Mouse (Mus musculus) liver, embryonic 12.5 days (tissue): ENCODE measurements around the gene Sos1. TPM values are rescaled to one million over a fixed set of nuclear protein-coding genes. Genes with fewer than 3 reads are reported as not detected.

Source experiments
- ATAC-seq: fragments of 200-750 bp; cut with Nextera tagmentation; 2 replicates; pipeline ENCODE4 v1.8.0; 2017; ENCODE audit warnings: moderate number of reproducible peaks, mild to moderate bottlenecking, moderate library complexity
- H3K27ac ChIP-seq: fragments of 300-500 bp; sonication (generic); 2 replicates; pipeline ENCODE4 v1.5.1; 2016; ENCODE audit warnings: mild to moderate bottlenecking
- H3K27me3 ChIP-seq: fragments of 300-500 bp; sonication (generic); replicated peaks from 2 replicates; pipeline ENCODE4 v1.6.1; 2016; ENCODE audit warnings: mild to moderate bottlenecking, moderate library complexity
- H3K36me3 ChIP-seq: fragments of 300-500 bp; sonication (generic); 2 replicates; pipeline ENCODE4 v1.6.1; 2016; ENCODE audit warnings: mild to moderate bottlenecking, moderate library complexity
- H3K4me1 ChIP-seq: fragments of 300-500 bp; sonication (generic); 2 replicates; pipeline ENCODE4 v1.6.1; 2016
- H3K4me2 ChIP-seq: fragments of 300-500 bp; sonication (generic); 2 replicates; pipeline ENCODE4 v1.6.1; 2016; ENCODE audit warnings: mild to moderate bottlenecking, moderate library complexity
- H3K4me3 ChIP-seq: fragments of 300-500 bp; sonication (generic); 2 replicates; pipeline ENCODE4 v1.5.1; 2016; ENCODE audit warnings: mild to moderate bottlenecking, moderate library complexity
- H3K9ac ChIP-seq: fragments of 300-500 bp; sonication (generic); 2 replicates; pipeline ENCODE4 v1.6.1; 2016; ENCODE audit warnings: mild to moderate bottlenecking, moderate library complexity
- H3K9me3 ChIP-seq: fragments of 300-500 bp; sonication (generic); replicated peaks from 2 replicates; pipeline ENCODE4 v1.6.1; 2016; ENCODE audit warnings: mild to moderate bottlenecking, moderate library complexity
- WGBS: fragments of 180-500 bp; shearing (Covaris S2); methylation state at CpG from one replicate; pipeline ENCODE4 v1.1.7; 2016; ENCODE audit not compliant: insufficient replicate concordance; 5-methylcytosine and 5-hydroxymethylcytosine counted together
- polyA plus RNA-seq: library from polyadenylated mRNA; unstranded; fragments of >200 nt; fragmentation: Nextera tagmentation; extraction: Ambion mirVana; gene quantifications from 2 replicates; pipeline ENCODE4 v1.2.1, GENCODE M21; 2016

Gene Sos1
- polyA plus RNA-seq, result 2.6 and 2.9 TPM in 2 replicates

DNA sequence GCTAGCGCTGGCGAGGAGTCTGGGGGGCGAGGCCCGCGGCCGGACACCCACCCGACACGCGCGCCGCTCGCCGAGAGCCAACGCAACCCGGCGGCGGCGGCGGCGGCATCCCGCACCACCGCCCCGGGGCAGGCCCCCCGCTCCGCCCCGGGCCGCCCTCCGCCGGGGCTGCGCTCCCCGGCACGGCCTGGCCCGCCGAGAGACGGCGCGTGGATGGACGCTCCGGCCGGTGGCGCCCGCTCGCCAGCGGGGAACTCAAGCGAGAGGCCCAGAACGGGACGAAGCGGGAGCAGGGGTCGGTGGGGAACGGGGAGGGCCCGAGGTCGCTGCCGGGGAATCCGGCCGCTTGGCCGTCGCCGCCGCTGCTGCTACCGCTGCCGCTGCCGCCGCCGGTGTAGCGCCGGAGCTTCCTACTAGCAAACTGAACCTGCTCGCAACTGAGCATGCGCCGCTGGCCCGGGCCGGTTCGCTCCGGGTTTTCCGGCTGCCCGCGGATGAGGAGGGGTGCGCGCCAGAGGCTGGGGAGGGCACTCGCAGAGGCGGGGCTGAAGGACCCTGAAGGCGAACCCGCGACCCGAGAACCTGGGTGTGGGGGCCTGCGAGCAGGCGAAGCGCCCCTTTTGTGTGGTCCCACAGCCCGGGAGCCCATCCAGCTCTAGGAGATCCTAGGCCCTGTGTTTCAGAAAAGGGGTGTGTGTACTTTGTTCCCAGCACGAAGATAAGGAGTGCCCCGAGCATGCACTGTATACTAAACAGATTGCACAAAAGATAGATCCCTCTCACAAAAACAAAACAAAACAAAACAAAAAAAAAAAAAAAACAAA, at the start of gene Sos1:
TSS of gene Sos1 (minus strand) at position 423 of the 824 bp plus-strand sequence.
- Histone ChIP-seq H3K9ac (peak within 1 kb of the TSS; percentile 92), H3K4me3 (peak within 1 kb of the TSS; percentile 97), H3K4me1 (peaks cover 56% of the 10 kb centered on the region), H3K36me3 (peaks cover 8% of the 10 kb centered on the region; the same call in 1 of the 2 replicates), H3K4me2 (peak within 1 kb of the TSS; percentile 88), H3K27ac (peak within 1 kb of the TSS; percentile 94), H3K9me3 (no peaks in the 10 kb centered on the region), H3K27me3 (no peaks in the 10 kb centered on the region)
- under 1% methylated on average over 81 of the region's 90 CpGs for WGBS
- ATAC-seq, result peak; percentile 83

DNA sequence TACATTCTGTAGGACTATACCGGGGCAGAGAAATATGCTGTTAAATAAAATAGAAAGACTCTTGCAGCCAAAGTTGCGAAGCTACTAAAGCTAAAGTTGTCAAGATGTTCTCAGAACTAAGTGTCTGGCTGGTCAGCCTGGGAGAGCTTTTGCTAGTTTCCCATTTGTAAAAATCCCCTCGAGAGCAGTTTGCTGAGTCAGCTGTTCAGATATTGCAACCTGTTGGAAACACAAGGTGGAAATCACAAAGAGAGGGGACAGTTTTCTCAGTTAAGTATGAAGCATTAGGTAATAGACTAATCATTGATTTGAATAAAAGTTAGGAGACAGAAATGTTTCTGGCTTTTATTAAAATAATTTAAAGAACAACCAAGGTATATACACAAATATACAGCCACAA, 43.0 kb upstream of the Sos1 start:
- 72% methylated on average over 3 of the region's 3 CpGs for WGBS
- H3K4me3 ChIP-seq, result no peak overlapping the region

GRCm38 (mm10) chr17:80522229-80522556, 41.9 kb upstream of the Sos1 start:
- Histone ChIP-seq H3K4me2 (no peak overlapping the region), H3K4me3 (no peak overlapping the region), H3K27me3 (peaks cover 10% of the 10 kb centered on the region; the same call in 1 of the 2 replicates), H3K9ac (no peak overlapping the region), H3K4me1 (peaks cover 3% of the 10 kb centered on the region; the same call in 1 of the 2 replicates), H3K36me3 (no peaks in the 10 kb centered on the region), H3K27ac (no peak overlapping the region), H3K9me3 (no peaks in the 10 kb centered on the region)
- WGBS, result 62% methylated on average over 7 of the region's 7 CpGs
- ATAC-seq, result no peak

More for the DNA sequence above, 43.0 kb upstream of the Sos1 start:
- Histone ChIP-seq H3K9ac (no peak overlapping the region), H3K27ac (no peak overlapping the region), H3K4me1 (no peaks in the 10 kb centered on the region), H3K36me3 (no peaks in the 10 kb centered on the region), H3K4me2 (no peak overlapping the region), H3K9me3 (no peaks in the 10 kb centered on the region), H3K27me3 (peaks cover 10% of the 10 kb centered on the region; the same call in 1 of the 2 replicates)
- no peak for ATAC-seq

DNA sequence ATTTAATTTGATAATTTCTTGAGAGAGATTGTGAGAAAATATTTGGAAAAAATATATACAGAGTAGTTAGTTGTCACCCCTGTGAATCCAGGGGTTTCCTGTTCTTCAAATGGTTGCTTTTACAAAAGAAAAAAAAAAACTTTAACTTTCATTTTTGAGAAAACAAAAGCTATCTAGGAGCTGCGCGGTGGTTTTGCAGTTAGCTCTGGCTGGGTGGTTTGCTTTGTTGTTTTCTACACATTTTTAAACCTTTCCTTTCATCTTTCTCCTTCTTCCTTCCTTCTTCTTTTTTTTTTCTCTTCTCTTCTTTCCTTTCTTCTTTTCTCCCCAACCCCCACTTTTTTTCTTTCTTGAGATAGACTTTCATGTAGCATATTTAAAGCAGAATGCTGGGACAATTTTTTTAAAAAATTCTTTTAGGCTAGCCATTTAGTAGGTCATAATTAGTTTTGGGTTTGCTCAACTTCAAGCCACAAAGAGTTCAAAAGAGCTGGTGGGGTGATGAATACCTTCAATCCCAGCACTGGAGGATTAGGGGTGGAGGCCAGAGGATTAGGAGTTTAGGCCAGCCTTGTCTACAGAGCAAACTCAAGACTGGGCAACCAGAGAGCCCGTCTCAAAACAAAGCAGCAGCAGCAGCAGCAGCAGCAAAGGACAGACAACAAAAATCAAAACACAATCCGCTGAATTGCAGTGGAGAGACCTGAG, 41.4 kb upstream of the Sos1 start:
- H3K9me3 ChIP-seq, result no peaks in the 10 kb centered on the region
- ATAC-seq, result no peak
- no peak overlapping the region for H3K4me2 ChIP-seq
- no peak overlapping the region for H3K27ac ChIP-seq
- WGBS, result 55% methylated on average over 4 of the region's 4 CpGs
- H3K4me1 ChIP-seq, result peaks cover 6% of the 10 kb centered on the region; the same call in 1 of the 2 replicates
- no peak overlapping the region for H3K9ac ChIP-seq
- H3K36me3 ChIP-seq, result no peaks in the 10 kb centered on the region
- no peak overlapping the region for H3K4me3 ChIP-seq
- H3K27me3 ChIP-seq, result peaks cover 10% of the 10 kb centered on the region; the same call in 1 of the 2 replicates

GRCm38 (mm10) chr17:80520537-80520936, 40.3 kb upstream of the Sos1 start:
- no peaks in the 10 kb centered on the region for H3K36me3 ChIP-seq
- H3K4me1 ChIP-seq, result peaks cover 9% of the 10 kb centered on the region; the same call in 1 of the 2 replicates
- H3K9ac ChIP-seq, result no peak overlapping the region
- no peak overlapping the region for H3K27ac ChIP-seq
- no peak for ATAC-seq
- H3K4me2 ChIP-seq, result no peak overlapping the region
- 73% methylated on average over 8 of the region's 8 CpGs for WGBS
- peaks cover 5% of the 10 kb centered on the region; the same call in 1 of the 2 replicates for H3K27me3 ChIP-seq
- no peak overlapping the region for H3K4me3 ChIP-seq
- H3K9me3 ChIP-seq, result no peaks in the 10 kb centered on the region

DNA sequence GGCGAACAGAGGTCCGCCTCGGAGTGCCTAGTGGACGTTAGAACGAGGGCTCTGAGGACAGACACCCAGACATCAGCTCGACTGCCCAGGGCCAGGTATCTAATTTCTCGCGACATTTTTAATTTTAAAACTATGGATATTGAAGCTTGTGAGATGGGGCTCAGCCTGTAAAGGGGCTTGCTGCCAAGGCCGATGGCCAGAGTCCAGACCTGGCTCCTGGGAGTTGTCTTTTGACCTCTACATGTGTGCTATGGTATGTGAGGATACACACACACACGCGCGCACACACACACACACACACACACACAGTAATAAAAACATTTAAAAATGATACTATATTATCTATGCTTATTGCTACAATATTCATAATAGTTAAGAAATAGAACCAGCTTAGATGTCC, 38.6 kb upstream of the Sos1 start:
- no peaks in the 10 kb centered on the region for H3K9me3 ChIP-seq

DNA sequence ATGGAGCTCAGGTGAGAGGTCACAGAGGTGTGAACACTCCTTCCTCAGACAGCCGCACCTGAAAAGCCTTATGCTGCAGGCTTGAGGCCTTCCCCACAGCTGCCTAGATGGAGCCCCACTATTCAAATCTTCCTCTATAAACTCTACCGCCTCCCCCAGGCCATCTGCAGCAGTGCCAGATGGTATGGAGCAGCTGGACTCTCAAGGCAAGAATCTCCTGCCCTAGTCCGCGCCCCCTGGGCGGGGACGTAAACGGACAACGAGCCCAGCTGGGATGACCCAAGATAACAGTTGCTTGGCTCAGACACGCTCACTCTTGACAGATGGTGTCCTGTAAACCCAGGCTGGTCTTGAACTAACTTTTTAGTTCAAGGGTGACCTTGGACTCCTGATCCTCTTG, 37.0 kb upstream of the Sos1 start:
- H3K4me1 ChIP-seq, result peaks cover 30% of the 10 kb centered on the region
- ATAC-seq, result 0 out of 2 replicates have a peak, but pooled peaks have one; percentile 27
- WGBS, result 43% methylated on average over 9 of the region's 9 CpGs
- H3K4me2 ChIP-seq, result no peak overlapping the region
- no peaks in the 10 kb centered on the region for H3K36me3 ChIP-seq
- H3K9me3 ChIP-seq, result no peaks in the 10 kb centered on the region
- no peak overlapping the region for H3K4me3 ChIP-seq
- H3K27ac ChIP-seq, result no peak overlapping the region
- H3K9ac ChIP-seq, result no peak overlapping the region
- H3K27me3 ChIP-seq, result no peaks in the 10 kb centered on the region

More for the DNA sequence above, 38.6 kb upstream of the Sos1 start:
- no peak overlapping the region for H3K4me3 ChIP-seq
- H3K9ac ChIP-seq, result no peak overlapping the region
- no peaks in the 10 kb centered on the region for H3K36me3 ChIP-seq
- H3K4me2 ChIP-seq, result no peak overlapping the region
- H3K27ac ChIP-seq, result no peak overlapping the region
- no peak for ATAC-seq
- 82% methylated on average over 12 of the region's 12 CpGs for WGBS
- peaks cover 21% of the 10 kb centered on the region for H3K4me1 ChIP-seq
- H3K27me3 ChIP-seq, result no peaks in the 10 kb centered on the region

DNA sequence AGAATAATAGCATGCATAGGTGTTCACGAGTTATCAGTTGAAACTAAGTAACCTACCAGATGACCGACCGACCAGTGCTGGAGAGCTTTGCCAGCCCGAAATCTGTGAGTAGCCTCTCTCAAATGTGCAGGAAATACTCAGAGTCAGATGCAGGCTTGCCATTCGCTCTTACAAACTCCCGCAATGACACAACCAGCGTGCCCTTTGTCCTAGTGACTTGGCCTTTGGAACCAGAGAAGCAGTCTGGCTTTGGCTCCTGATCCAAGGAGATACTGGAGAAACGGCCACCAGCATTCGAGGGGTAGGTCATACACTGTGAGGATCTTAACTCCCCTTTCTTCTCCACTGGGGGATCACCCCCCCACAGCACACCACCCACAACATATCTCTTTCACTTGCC, 35.7 kb upstream of the Sos1 start:
- no peak for ATAC-seq
- no peaks in the 10 kb centered on the region for H3K9me3 ChIP-seq
- no peaks in the 10 kb centered on the region for H3K27me3 ChIP-seq
- 77% methylated on average over 9 of the region's 9 CpGs for WGBS
- peaks cover 30% of the 10 kb centered on the region for H3K4me1 ChIP-seq
- H3K36me3 ChIP-seq, result no peaks in the 10 kb centered on the region
- no peak overlapping the region for H3K4me2 ChIP-seq
- H3K27ac ChIP-seq, result no peak overlapping the region
- no peak overlapping the region for H3K9ac ChIP-seq
- no peak overlapping the region for H3K4me3 ChIP-seq

DNA sequence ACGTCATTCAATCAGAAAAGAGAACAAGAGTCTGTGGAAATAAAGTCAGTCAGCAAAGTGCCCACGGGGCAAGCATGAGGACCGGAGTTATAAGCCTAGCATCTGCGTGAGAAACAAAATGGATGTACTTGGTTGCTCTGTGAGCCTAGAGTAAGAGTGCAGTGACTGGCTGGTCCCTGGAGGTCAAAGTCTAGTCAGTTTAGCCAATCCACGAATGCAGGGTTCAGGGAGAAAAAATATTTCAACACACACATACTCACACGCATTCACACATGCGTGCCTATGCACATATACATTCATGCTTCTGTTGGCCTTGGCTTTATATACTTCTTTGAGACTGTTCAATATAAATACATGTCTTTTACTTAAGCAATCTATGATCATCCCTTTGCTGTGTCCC, 35.3 kb upstream of the Sos1 start:
- H3K36me3 ChIP-seq, result no peaks in the 10 kb centered on the region
- ATAC-seq, result no peak
- H3K27ac ChIP-seq, result no peak overlapping the region
- H3K4me3 ChIP-seq, result no peak overlapping the region
- H3K9ac ChIP-seq, result no peak overlapping the region
- H3K9me3 ChIP-seq, result no peaks in the 10 kb centered on the region
- 83% methylated on average over 7 of the region's 7 CpGs for WGBS
- peaks cover 30% of the 10 kb centered on the region for H3K4me1 ChIP-seq
- no peak overlapping the region for H3K4me2 ChIP-seq
- no peaks in the 10 kb centered on the region for H3K27me3 ChIP-seq

GRCm38 (mm10) chr17:80513766-80514165, 33.5 kb upstream of the Sos1 start:
- Histone ChIP-seq H3K9ac (no peak overlapping the region), H3K27me3 (no peaks in the 10 kb centered on the region), H3K27ac (no peak overlapping the region), H3K9me3 (no peaks in the 10 kb centered on the region), H3K4me2 (peak overlapping the region; percentile 32), H3K4me3 (no peak overlapping the region), H3K4me1 (peaks cover 33% of the 10 kb centered on the region), H3K36me3 (no peaks in the 10 kb centered on the region)
- peak; percentile 65 for ATAC-seq
- 17% methylated on average over 8 of the region's 8 CpGs for whole genome bisulfite sequencing

DNA sequence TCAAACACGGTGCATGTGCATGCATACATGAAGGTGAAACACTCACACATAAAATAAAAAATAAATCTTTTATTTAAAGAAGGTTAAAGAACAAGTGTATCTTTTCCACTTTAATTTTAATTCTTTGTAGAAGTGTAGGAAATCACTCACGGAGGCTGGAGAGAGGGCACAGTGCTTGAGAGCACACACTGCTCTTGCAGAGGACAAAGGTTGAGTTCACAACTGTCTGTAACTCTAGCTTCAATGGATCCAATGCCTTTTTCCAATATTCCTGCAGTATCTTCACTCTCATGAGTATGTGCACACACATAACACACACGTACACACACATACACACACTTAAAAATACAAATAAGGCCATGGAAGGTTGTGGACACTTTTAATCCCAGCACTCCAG, 30.2 kb upstream of the Sos1 start:
- Histone ChIP-seq H3K27me3 (no peaks in the 10 kb centered on the region), H3K36me3 (no peaks in the 10 kb centered on the region), H3K9ac (no peak overlapping the region), H3K4me2 (no peak overlapping the region), H3K27ac (no peak overlapping the region), H3K4me3 (no peak overlapping the region), H3K4me1 (peaks cover 24% of the 10 kb centered on the region), H3K9me3 (no peaks in the 10 kb centered on the region)
- ATAC-seq, result no peak
- 50% methylated on average over 3 of the region's 3 CpGs for WGBS
